Mouse (Mus musculus): Measurements from ENCODE around the gene Hoxb6. TPM values are rescaled to one million over a fixed set of nuclear protein-coding genes. Genes with fewer than 3 reads are reported as not detected.

Gene Hoxb6
- 8.8 and 11.6 TPM in 2 replicates for polyA plus RNA-seq (2015; fragmentation: Nextera tagmentation; extraction: Ambion mirVana)

GRCm38 (mm10) chr11:96291681-96292564 lies at the start of gene Hoxb6:
TSS of gene Hoxb6 (plus strand) at chr11:96292476.
- peaks cover 84% of the 10 kb centered on the region for H3K27me3 ChIP-seq (ENCODE audit: control insufficient read depth, insufficient read depth, low read depth, low read length)
- no peak within 1 kb of the TSS for H3K27ac ChIP-seq (ENCODE audit: low read length)
- WGBS, result 10% methylated on average over 22 of the region's 22 CpGs
- H3K4me2 ChIP-seq (ENCODE audit: low read depth, low read length), result no peak within 1 kb of the TSS
- H3K9me3 ChIP-seq (ENCODE audit: control insufficient read depth, low read length), result no peaks in the 10 kb centered on the region
- H3K4me1 ChIP-seq (replicated peaks; ENCODE audit: control insufficient read depth, insufficient read depth, low read length), result peaks cover 3% of the 10 kb centered on the region; the same call in 1 of the 2 replicates
- H3K4me3 ChIP-seq (ENCODE audit: low read length), result peak within 1 kb of the TSS; percentile 4; the same call in 1 of the 2 replicates
- no peak for ATAC-seq (ENCODE audit: low read depth)
- no peak within 1 kb of the TSS for H3K9ac ChIP-seq (ENCODE audit: low read length)
- no peaks in the 10 kb centered on the region for H3K36me3 ChIP-seq (ENCODE audit: control insufficient read depth, insufficient read depth, low read length)

- no peaks in the 10 kb centered on the region for H3K36me3 ChIP-seq (ENCODE audit: control insufficient read depth, insufficient read depth, low read length)
- H3K4me1 ChIP-seq (replicated peaks; ENCODE audit: control insufficient read depth, insufficient read depth, low read length), result no peaks in the 10 kb centered on the region
- no peak overlapping the region for H3K4me2 ChIP-seq (ENCODE audit: low read depth, low read length)
- 2% methylated on average over 14 of the region's 14 CpGs for WGBS
- H3K27ac ChIP-seq (ENCODE audit: low read length), result no peak overlapping the region
- ATAC-seq (ENCODE audit: low read depth), result no peak
- no peak overlapping the region for H3K9ac ChIP-seq (ENCODE audit: low read length)
- H3K4me3 ChIP-seq (ENCODE audit: low read length), result no peak overlapping the region
- no peaks in the 10 kb centered on the region for H3K9me3 ChIP-seq (ENCODE audit: control insufficient read depth, low read length)
- peaks cover 69% of the 10 kb centered on the region for H3K27me3 ChIP-seq (ENCODE audit: control insufficient read depth, insufficient read depth, low read depth, low read length)
Measured at GRCm38 (mm10) chr11:96250901-96251300, 41.4 kb upstream of the Hoxb6 start.

- Histone ChIP-seq H3K4me1 (replicated peaks; ENCODE audit: control insufficient read depth, insufficient read depth, low read length) (no peaks in the 10 kb centered on the region), H3K4me3 (ENCODE audit: low read length) (peak overlapping the region; percentile 33), H3K27ac (ENCODE audit: low read length) (no peak overlapping the region), H3K9ac (ENCODE audit: low read length) (peak overlapping the region; percentile 24; the same call in 1 of the 2 replicates), H3K27me3 (ENCODE audit: control insufficient read depth, insufficient read depth, low read depth, low read length) (peaks cover 75% of the 10 kb centered on the region), H3K4me2 (ENCODE audit: low read depth, low read length) (0 out of 2 replicates have a peak overlapping the region, but pooled peaks have one; percentile 11), H3K9me3 (ENCODE audit: control insufficient read depth, low read length) (no peaks in the 10 kb centered on the region), H3K36me3 (ENCODE audit: control insufficient read depth, insufficient read depth, low read length) (no peaks in the 10 kb centered on the region)
- ATAC-seq (ENCODE audit: low read depth), result no peak
- WGBS, result 1% methylated on average over 46 of the region's 46 CpGs
Measured at GRCm38 (mm10) chr11:96251480-96252031, 40.7 kb upstream of the Hoxb6 start.

GRCm38 (mm10) chr11:96252541-96253120 lies 39.6 kb upstream of the Hoxb6 start:
- no peak overlapping the region for H3K27ac ChIP-seq (ENCODE audit: low read length)

GRCm38 (mm10) chr11:96254221-96254620 lies 38.1 kb upstream of the Hoxb6 start:
- ATAC-seq (ENCODE audit: low read depth), result no peak
- H3K4me1 ChIP-seq (replicated peaks; ENCODE audit: control insufficient read depth, insufficient read depth, low read length), result no peaks in the 10 kb centered on the region
- under 1% methylated on average over 11 of the region's 11 CpGs for WGBS

More at GRCm38 (mm10) chr11:96252541-96253120, 39.6 kb upstream of the Hoxb6 start:
- H3K4me2 ChIP-seq (ENCODE audit: low read depth, low read length), result no peak overlapping the region
- no peaks in the 10 kb centered on the region for H3K4me1 ChIP-seq (replicated peaks; ENCODE audit: control insufficient read depth, insufficient read depth, low read length)
- H3K36me3 ChIP-seq (ENCODE audit: control insufficient read depth, insufficient read depth, low read length), result no peaks in the 10 kb centered on the region
- WGBS, result 7% methylated on average over 12 of the region's 12 CpGs
- peaks cover 83% of the 10 kb centered on the region for H3K27me3 ChIP-seq (ENCODE audit: control insufficient read depth, insufficient read depth, low read depth, low read length)
- H3K9me3 ChIP-seq (ENCODE audit: control insufficient read depth, low read length), result no peaks in the 10 kb centered on the region
- H3K9ac ChIP-seq (ENCODE audit: low read length), result no peak overlapping the region
- ATAC-seq (ENCODE audit: low read depth), result no peak
- H3K4me3 ChIP-seq (ENCODE audit: low read length), result peak overlapping the region; percentile 33; the same call in 1 of the 2 replicates

GRCm38 (mm10) chr11:96255111-96255995 lies 36.9 kb upstream of the Hoxb6 start:
- Histone ChIP-seq H3K9ac (ENCODE audit: low read length) (no peak overlapping the region), H3K27ac (ENCODE audit: low read length) (no peak overlapping the region), H3K4me1 (replicated peaks; ENCODE audit: control insufficient read depth, insufficient read depth, low read length) (peaks cover 3% of the 10 kb centered on the region; the same call in 1 of the 2 replicates), H3K4me2 (ENCODE audit: low read depth, low read length) (no peak overlapping the region), H3K4me3 (ENCODE audit: low read length) (0 out of 2 replicates have a peak overlapping the region, but pooled peaks have one; percentile 9), H3K9me3 (ENCODE audit: control insufficient read depth, low read length) (no peaks in the 10 kb centered on the region), H3K36me3 (ENCODE audit: control insufficient read depth, insufficient read depth, low read length) (no peaks in the 10 kb centered on the region), H3K27me3 (ENCODE audit: control insufficient read depth, insufficient read depth, low read depth, low read length) (peaks cover 96% of the 10 kb centered on the region)
- 3% methylated on average over 39 of the region's 39 CpGs for WGBS
- no peak for ATAC-seq (ENCODE audit: low read depth)

More at GRCm38 (mm10) chr11:96254221-96254620, 38.1 kb upstream of the Hoxb6 start:
- Histone ChIP-seq H3K4me2 (ENCODE audit: low read depth, low read length) (no peak overlapping the region), H3K27me3 (ENCODE audit: control insufficient read depth, insufficient read depth, low read depth, low read length) (peaks cover 96% of the 10 kb centered on the region), H3K9me3 (ENCODE audit: control insufficient read depth, low read length) (no peaks in the 10 kb centered on the region), H3K27ac (ENCODE audit: low read length) (no peak overlapping the region), H3K9ac (ENCODE audit: low read length) (no peak overlapping the region), H3K36me3 (ENCODE audit: control insufficient read depth, insufficient read depth, low read length) (no peaks in the 10 kb centered on the region), H3K4me3 (ENCODE audit: low read length) (no peak overlapping the region)

GRCm38 (mm10) chr11:96255996-96256445 lies 36.3 kb upstream of the Hoxb6 start:
- Histone ChIP-seq H3K36me3 (ENCODE audit: control insufficient read depth, insufficient read depth, low read length) (no peaks in the 10 kb centered on the region), H3K4me3 (ENCODE audit: low read length) (no peak overlapping the region), H3K27ac (ENCODE audit: low read length) (no peak overlapping the region), H3K9me3 (ENCODE audit: control insufficient read depth, low read length) (no peaks in the 10 kb centered on the region), H3K9ac (ENCODE audit: low read length) (no peak overlapping the region), H3K4me1 (replicated peaks; ENCODE audit: control insufficient read depth, insufficient read depth, low read length) (peaks cover 4% of the 10 kb centered on the region; the same call in 1 of the 2 replicates), H3K27me3 (ENCODE audit: control insufficient read depth, insufficient read depth, low read depth, low read length) (peaks cover 96% of the 10 kb centered on the region), H3K4me2 (ENCODE audit: low read depth, low read length) (no peak overlapping the region)
- 3% methylated on average over 14 of the region's 14 CpGs for WGBS
- ATAC-seq (ENCODE audit: low read depth), result no peak

GRCm38 (mm10) chr11:96257141-96257540 lies 35.1 kb upstream of the Hoxb6 start:
- 20% methylated on average over 2 of the region's 2 CpGs for WGBS
- Histone ChIP-seq H3K36me3 (ENCODE audit: control insufficient read depth, insufficient read depth, low read length) (no peaks in the 10 kb centered on the region), H3K9me3 (ENCODE audit: control insufficient read depth, low read length) (no peaks in the 10 kb centered on the region), H3K4me1 (replicated peaks; ENCODE audit: control insufficient read depth, insufficient read depth, low read length) (peaks cover 8% of the 10 kb centered on the region; the same call in 1 of the 2 replicates), H3K4me2 (ENCODE audit: low read depth, low read length) (no peak overlapping the region), H3K27ac (ENCODE audit: low read length) (no peak overlapping the region), H3K9ac (ENCODE audit: low read length) (no peak overlapping the region), H3K4me3 (ENCODE audit: low read length) (no peak overlapping the region), H3K27me3 (ENCODE audit: control insufficient read depth, insufficient read depth, low read depth, low read length) (peaks cover 97% of the 10 kb centered on the region)
- no peak for ATAC-seq (ENCODE audit: low read depth)
